Mouse (Mus musculus) right cerebral cortex, postnatal 10 days (tissue): Measurements from ENCODE around the gene Car15.

ENCODE experiments used
- DNase-seq, 2 experiments: peaks; one replicate each; pipeline ENCODE4 v3.0.0; 2021; ENCODE audit warnings: low spot score in 2 of 2

Gene Car15

DNA sequence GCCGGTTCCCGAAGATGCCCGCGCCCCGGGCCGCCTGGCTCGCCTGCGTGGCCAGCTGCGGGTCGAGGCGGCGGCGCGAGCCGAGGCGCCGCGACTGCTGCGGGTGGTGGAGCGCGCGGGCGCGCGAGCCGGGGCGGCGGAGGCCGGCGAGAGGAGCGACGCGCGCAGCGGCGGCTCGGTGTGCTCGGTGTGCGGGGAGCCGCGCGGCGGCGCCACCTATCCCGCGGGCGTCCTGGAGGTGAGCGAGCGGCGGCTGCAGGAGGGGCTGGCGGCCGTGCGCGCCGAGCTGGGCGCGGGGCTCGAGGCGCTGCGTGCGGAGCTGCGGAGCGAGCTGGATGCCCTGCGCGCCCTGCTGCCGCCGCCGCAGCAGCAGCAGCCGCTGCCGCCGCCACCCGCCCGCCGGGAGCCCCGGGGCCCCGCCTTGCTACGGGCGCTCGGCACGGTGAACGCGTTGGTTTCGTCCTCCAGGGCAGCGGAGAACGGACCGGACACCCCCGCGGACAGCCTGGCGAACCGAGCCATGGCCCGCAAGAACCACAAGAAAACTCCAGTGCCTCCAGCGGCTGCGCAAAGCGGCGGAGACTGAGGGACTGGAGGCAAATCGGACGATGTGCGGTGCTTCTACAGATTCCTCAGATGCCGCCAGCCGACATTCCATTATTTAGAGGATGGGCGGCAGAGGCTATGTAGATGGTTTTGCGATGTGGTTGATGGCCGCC lies 4.3 kb downstream of the Car15 start:
- peak; percentile 67 to 71 for DNase-seq

DNA sequence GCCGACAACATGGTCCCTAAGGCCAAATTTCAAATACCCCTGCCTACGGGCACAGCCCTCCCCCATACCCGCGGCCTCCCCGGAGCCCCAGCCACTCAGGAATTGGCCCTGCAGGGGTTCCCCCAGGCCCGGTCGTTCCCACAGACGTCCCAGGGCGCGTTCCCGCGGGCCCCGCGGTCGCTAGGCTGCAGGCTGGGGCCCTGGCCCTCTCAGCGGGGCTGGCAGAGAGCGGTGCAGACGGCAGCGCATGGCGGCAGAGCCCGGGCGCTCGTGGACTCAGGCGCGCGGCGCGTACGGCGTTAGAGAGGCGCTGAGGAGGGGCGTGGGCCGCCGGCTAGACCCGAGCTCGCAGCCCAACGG lies 4.9 kb downstream of the Car15 start:
- DNase-seq: peak; percentile 67 to 70

DNA sequence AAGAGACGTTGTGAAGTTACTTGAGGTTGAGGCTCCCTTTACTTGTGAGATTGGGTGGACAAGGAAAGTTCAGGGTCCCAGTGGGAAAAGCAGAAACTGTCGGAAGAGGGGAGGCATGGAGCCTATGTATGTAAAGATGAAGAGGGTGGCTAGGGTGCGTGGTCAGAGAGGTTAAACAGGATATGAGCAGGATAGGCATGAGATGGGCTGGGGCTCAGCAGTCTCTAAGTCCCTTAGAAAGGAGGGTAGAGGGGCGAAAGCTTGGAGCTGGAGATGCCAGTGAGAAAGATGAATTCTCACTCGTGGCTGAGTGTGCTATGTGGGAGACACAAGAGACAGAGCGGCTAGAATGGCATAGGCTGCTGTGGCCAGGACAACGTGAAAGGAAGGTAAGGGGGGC lies 5.3 kb downstream of the Car15 start, which contains the start of gene B830017H08Rik:
Gene B830017H08Rik (plus strand): TSS at position 301 of the 400 bp plus-strand sequence.
- DNase-seq: no peak

DNA sequence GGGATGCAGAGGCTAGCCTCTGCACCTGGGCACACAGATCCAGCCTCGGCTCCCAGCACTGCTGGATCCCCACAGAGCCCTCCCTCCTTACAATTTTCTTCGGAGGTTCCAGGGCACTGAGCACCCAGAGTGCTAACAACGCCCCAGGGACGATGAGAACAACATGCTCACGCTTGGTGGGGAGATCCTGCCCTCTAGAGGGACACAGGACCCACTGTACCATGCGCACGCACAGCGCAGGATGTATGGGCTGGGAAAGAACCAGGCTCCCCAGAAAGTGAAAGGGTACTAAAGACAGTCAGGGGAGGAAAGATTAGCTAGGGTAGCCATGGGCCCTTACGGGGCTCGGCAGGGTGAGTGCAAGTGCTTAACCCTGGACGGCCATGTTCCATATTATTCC lies 6.4 kb downstream of the Car15 start:
- DNase-seq: no peak

DNA sequence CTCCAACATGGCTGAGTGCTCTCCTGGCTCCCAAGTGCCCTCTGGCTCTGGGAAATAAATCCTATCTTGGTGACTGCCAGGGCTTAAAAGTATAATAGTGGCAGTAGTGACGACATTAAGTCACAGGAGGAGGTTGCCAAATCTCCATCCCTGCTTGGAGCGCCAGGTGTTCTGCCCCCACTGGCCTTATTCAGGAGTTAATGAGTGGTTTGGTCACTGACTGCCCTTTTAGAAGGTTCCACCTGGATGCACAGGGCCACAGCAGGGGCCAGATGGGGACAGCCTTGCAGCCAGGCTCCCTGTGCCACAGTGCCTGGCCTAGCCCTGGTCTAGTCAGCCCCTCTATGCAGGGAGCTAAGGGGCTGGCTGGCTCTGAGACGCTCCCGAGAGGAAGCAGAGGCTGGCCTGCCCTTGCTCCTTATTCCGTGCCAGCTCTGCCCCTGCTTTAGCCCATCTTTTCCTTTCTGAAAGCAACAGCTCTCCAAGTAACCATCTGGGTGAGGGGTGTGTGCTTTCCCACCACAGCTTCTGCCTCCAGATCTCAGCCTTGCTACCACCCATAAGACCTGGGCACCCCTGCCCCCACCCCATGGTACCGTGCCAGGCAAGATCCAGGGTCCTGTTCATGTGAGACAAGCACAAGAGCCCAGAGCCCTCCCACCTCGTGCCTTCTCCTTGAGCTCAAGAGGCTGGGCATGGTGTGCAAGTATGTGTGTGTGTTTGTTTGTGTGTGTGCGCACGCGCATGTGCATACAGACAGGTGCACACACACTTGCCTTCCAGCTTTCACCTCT lies 7.6 kb downstream of the Car15 start:
- no peak for DNase-seq

DNA sequence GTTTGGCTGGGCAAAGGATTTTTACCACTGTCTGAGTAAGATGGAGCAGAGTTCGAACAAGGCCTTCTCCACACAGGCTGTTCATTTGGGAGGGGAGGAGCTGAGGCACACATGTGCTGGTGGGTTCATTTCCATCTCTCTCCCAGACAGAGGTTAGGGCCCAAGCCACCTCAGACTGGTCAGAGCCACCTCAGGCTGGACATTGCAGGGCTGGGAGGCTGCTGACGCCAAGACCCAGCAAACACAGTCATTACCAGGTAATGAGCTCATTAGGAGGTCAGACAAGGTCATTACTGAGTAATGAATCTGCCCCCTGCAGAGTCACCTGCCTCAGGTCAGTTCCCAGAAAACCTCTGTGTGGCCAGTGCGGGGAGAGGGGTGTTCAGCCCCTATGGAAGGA lies 9.3 kb downstream of the Car15 start:
- DNase-seq: no peak

DNA sequence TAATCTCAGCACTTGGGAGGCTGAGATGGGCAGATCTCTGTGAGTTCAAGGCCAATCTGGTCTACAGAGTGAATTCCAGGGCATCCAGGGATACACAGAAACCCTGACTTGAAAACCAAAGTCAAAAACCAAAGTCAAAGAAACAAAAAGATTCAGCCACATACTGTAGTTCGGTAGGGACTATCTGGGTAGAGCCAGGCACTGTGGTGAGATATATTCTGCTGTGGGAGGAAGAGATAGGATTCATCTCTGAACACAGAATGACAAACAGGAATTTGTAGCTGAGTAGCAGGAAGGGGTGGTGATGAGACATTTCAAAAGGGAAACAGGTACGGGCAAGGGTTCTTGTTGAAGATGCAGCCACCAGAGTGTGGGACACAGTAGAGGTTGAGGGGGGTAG lies 9.9 kb downstream of the Car15 start:
- no peak for DNase-seq

DNA sequence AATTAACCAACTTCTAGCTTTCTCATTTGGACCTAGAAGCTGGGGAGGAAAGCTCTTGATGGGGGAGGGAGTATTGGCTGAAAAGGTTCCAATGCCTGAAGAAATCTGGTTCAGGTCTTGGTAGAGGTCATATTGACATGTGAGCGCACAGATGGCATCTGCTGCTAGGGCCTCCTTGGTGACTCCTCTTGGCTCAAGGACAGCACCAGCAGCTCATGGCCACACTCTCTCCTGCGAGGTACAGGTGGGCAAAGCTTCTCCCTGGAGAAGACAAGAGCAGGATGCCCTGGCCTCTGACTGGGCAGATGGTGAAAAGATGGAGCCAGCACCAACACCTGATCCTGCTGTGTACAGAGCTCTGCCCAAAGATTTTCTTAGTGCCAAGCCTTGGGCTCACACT lies 11.7 kb downstream of the Car15 start:
- DNase-seq: no peak

DNA sequence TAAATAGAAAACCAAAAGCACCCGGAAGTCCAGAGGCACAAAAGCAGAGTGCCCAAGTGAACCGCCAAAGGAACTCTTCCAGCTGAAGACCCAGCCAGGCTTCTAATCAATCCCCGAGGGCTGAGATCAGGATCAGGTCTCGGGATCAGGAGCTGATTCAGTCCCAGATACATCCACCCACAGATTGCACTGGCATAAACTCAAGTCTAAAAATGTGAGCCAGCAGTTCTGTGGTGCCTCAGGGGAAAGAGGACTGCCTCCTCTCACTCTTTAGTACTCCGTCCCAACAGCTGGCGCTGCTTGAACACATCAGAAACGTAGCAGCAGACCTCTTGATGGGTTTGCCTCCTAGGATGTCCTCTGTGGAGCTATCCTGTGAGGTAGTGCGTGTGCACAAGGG lies 21.6 kb downstream of the Car15 start:
- DNase-seq: no peak

DNA sequence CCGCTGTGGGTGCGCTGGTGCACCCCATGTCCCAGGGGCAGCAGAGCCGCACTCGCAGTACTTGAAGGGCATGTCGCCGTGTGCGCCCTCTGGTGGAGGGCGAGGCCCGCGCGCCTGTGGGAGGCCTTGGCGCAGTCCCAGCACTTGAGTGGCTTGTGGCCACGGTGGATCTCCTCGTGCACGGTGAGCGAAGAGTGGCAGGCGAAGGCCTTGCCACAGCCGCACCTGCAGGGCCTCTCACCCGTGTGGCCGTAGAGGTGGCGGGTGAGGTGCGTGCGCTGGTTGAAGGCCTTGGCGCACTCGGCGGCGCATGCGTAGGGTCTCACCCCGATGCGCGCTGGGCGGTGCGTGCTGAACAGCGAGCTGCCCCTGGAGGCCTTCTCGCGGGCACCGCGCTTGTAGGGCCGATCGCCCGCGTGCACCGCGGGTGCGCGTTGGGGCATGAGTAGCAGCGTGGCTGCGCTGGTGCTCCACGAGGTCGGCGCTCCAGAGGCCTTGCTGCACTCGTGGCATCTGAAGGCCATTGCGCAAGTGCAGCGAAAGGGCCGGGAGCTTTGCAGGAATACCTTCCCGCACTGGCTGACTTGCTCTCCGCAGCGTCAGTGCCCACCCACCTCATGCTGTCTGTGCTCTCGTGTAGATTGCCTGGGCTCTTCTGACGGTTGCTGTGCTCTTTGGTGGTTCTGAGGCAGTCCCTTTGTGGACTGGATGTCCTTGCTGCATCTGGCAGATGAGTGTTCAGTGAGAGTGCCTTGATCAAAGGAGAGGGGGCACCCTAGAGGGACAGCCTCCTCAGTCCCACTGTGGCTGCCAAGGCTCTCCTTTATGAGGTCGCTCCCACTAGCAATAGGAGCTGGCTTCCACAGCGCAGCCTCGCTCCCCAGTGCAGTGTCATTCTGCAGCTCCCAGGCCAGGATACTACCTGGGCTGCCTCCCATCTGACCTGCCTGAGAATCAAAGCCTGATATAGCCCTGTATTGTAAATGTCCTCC lies 22.5 kb downstream of the Car15 start:
- peak; percentile 73 to 75 for DNase-seq

DNA sequence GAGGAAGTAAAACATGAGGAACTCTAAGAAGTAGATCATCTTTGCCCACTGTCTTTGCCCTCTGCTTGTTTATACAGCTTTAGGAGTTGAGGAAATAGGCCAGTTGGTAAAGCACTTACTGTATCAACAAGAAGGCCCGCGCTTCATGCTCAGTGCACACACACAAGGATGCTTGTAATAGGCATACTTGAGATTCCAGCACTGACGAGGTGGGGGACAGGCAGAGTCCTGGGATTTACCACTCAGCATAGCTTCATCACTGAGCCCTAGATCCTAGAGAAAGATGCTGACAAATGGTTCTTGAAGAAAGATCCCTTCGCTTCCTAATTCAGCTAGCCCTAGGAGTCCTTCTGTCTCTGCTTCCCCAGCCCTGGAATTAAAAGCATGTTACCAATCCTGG lies 25.0 kb downstream of the Car15 start:
- no peak for DNase-seq

DNA sequence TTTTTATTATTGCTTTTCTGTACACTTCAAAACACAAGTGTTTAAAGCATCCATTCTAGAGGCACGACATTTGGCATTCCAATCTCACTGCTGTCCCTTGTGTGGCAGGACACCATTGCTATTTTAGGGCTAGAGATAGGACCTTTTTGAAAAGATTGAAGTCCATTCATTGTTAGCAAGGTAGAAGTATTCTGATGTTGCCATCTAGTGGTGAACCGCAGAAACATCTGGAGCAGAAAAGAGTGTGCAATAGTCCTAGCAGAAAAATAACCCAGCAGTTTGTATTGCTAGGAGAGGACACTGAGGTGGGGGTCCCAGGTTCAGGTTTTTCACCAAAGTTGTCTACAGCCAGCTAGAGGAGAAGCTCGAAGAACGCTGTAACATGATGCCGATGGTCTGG lies 26.0 kb downstream of the Car15 start:
- DNase-seq: no peak

DNA sequence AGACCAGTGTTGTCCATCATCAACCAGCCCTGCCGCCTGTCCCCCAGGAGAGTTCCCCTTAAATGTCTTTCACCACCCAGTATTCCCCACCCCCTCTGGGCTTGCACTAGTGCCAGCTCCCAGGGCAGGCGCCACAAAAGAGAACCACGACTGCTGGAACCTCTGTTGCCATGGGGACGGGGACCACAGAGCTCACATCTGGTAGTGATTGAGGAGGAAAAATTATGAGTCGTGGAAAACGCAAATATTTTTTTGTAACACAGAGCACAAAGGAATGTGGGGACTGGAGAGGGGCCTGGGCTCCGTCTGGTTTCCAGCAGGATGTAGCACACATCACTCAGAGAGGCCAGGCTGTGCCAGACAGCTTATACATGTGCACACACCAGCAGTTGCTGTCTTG lies 28.5 kb downstream of the Car15 start:
- DNase-seq: peak; percentile 57 to 74

DNA sequence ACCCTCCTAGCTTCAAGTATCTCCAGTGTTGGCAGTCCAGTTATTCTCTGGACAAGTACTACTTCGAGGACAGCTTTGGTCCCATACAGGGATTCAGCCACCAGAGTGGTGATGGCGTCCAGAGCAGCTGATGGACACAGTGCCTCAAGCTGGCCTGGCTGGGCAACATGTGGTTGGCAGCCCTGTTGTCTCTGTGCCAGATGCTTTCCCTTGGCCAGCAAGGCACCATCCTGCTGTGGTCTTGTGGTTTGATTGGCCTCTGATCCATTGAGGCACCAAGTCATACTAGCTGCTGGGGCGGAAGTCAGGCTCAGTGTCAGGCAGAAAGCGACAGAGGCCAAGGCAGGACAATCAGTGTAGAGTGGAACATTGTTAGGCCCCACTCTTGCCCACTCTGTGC lies 29.0 kb downstream of the Car15 start:
- DNase-seq: no peak

DNA sequence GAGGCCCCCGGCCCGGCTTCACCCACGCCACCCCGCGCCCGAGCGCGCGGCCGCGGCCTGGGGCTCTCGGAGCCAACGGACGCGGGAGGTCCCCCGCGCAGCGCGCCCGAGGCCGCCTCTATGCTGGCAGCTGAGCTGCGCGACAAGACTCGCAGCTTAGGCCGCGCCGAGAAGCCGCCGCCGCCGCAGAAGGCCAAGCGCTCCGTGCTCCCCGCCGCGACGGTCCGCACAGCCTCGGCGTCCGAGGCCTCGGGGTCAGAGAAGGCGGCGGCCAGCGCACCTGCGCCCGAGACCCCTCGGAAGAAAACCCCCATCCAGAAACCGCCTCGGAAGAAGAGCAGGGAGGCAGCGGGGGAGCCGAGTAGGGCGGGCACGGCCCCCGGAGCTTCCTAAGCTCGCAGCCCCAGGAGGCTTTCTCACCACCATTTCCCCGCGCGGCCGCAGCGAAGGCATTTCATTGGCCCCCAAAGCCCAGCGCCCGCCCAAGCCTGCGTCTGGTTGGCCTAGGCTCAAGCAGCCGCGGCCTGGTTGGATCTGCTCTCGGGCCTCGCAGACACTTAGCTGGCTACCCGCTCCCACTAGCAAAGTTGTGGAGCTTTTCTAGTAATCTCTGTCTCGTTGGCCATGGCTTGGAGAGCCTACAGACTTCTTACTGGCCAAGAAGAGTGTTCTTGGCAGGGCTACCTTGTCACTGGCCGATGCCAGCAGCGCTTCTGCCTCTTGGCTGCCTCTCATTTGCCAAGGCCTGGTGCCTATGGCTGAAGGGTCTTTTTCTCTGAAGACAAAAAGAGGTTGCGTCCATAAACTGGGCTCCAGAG lies 30.8 kb downstream of the Car15 start:
- peak; percentile 94 to 95 for DNase-seq

DNA sequence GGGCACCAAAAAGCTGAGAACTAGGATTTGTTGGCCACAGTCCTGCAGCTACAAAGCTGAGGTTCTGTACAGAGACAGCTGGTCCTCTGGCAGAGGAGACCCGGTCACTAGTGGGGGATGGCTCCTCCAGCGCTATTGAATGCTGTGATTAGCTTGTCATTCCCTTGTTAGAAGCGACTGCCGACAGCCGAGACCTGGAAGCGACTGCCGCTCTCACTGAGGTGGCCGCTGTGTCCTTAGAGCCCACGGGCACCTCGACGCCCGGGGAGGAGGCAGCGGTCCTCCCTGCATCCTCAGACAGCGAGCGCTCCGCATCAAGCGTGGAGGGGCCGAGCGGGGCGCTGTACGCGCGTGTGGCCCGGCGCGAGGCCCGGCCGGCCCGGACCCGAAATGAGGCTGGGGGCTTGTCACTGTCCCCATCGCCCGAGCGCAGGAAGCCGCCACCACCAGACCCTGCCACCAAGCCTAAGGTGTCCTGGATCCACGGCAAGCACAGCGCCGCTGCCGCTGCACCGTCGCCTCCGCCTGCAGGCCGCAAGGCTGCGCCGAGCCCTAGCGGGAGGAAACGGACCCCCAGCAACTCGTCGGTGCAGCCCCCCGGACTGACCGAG lies 31.5 kb downstream of the Car15 start:
- DNase-seq: peak in 1 of 2 experiments; percentile 45

DNA sequence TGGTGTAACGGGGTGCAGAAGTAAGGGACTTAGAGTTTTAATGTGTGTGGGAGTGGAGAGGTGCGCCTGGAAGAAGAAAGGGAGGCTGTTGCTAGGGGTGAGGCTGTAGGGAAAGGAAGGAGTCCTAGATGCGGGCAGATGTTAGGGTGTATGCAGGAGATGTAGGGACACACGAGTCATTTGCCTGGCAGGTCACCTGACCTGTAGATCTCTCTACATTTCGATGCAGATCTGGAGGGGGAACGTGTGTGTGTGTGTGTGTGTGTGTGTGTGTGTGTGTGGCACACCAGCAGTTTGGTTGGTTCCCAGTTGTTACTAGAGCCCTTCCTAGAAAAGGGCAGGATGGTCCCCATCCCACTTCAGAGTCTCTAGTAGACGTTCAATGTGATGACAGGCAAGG lies 33.2 kb downstream of the Car15 start:
- no peak for DNase-seq

DNA sequence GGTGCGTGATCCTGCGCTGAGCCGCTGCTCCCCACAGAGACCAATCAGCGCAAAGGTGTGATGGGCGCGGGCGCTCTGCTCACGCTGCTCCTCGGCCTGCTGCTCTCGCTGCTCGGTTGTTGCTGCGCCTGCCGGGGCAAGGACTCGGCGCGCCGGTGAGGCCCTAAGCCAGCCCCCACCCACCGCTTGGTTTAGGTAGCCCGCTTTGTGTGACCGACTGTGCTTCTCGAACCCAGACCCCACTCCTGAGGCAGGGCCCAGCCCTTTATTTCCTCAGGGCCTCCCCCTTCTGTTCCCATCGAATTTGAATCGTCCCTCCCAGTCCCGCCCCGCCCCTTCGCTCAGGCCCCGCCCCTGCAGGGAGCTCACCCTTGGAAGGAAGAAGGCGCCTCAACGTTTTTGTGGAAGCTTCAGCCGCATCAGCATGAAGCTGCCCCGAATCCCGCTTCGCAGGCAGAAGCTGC lies 33.7 kb downstream of the Car15 start:
- no peak for DNase-seq

DNA sequence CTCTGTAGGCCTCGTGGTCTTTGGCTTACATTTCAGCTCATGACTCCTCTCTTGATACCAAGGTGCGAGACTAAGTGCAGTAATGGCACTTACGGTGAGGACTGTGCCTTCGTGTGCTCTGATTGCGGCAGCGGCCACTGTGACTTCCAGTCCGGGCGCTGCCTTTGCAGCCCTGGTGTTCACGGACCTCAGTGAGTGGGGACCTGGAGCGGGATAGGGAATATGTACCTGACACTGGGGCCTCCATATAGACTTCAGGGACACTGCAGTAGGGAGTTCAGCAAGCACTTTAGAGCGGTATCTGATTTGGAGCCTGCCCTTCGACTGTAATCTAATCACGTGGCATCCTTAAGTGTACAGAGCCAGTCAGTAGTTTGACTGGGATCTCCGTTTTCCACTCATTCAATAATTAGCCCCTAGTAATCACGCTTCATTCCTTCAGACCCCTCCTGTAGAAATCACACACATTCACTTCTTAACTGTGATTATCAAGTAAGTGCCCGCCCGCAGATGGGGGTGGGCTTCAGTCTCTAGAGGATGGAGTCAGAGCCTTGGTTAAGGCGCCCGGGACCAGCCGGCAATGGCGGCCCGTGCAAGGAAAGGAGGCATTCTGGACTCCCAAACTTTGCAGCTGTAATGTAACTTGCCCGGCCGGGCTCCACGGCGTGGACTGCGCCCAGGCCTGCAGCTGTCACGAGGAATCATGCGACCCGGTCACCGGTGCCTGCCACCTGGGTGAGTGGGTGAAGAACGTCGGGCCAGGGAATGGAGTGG lies 34.3 kb downstream of the Car15 start:
- no peak for DNase-seq
